Mouse (Mus musculus): Measurements from ENCODE around the gene Slc10a7.

Gene Slc10a7

GRCm38 (mm10) chr8:78549971-78550751, 41.0 kb downstream of the Slc10a7 start:
- DNase-seq (ENCODE audit: low spot score in 2 of 2): no peak

GRCm38 (mm10) chr8:78550752-78551134, 41.6 kb downstream of the Slc10a7 start:
- no peak for DNase-seq (ENCODE audit: low spot score in 2 of 2)

DNA sequence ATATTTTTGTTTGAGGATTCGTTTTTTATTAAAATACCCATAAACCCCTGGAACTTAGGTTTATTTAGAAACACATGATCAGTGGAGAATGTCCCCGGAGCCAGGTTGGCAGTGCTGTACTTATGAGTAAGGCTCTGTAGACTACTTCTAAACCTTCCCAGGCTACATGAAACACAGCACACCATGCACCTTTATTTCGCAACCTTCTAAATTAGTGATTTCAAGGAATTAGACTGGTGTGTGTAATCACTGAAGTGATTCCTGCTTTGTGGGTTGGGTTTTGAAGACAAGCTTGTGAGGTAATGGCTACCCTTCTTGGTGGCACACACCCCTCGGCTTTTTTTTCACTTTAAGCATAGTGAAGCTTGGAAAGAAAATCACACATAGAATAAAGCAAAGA, 46.7 kb downstream of the Slc10a7 start:
- DNase-seq (ENCODE audit: low spot score in 2 of 2): no peak

GRCm38 (mm10) chr8:78556773-78557434, 47.8 kb downstream of the Slc10a7 start:
- no peak for DNase-seq (ENCODE audit: low spot score in 2 of 2)

DNA sequence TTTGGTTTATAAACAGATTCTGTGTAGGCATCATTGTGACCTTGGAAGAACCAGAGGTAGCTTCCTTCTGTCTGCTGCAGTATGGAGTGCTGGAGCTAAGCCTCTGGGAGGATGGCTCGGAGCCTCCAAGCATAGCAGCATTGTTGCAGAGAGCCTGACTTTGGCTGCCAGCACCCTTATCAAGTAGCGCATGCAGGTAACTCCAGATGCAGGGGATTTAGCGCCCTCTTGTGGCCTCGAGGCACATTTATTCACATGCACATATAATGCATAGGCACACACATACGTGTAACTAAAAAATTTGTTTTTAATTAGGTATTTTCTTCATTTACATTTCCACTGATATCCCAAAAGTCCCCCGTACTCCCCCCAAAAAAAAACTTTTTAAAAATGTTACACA, 52.5 kb downstream of the Slc10a7 start:
- no peak for DNase-seq (ENCODE audit: low spot score in 2 of 2)

DNA sequence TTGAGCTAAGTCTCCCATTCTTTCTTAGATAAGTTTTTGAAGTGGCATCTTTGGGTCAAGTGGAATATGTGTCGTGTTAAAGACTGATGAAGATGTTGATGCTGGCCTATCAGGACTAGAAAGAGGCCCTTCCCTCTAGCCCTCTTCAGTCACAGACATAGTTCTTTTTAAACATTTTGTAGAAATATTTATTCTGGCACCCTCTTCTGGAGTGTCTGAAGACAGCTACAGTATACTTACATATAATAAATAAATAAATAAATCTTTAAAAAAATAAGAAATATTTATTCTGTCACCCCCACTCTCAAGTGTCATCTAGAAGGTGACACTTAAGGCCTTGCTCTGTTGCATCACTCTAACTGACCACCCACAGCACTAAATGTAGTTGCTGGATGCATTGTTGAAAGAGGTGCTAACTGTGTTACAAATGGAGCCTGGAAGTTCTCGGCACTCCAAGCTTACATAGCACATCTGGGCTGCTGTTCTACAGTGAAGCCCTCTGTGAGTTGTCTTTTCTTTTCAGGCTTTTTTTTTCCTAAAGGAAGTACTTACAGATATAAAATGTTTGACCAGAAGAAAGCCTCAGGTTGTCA, 54.4 kb downstream of the Slc10a7 start:
- DNase-seq (ENCODE audit: low spot score in 2 of 2): no peak

GRCm38 (mm10) chr8:78564200-78564599, 55.1 kb downstream of the Slc10a7 start:
- no peak for DNase-seq (ENCODE audit: low spot score in 2 of 2)

GRCm38 (mm10) chr8:78568196-78568595, 59.0 kb downstream of the Slc10a7 start:
- DNase-seq (ENCODE audit: low spot score in 2 of 2): no peak

DNA sequence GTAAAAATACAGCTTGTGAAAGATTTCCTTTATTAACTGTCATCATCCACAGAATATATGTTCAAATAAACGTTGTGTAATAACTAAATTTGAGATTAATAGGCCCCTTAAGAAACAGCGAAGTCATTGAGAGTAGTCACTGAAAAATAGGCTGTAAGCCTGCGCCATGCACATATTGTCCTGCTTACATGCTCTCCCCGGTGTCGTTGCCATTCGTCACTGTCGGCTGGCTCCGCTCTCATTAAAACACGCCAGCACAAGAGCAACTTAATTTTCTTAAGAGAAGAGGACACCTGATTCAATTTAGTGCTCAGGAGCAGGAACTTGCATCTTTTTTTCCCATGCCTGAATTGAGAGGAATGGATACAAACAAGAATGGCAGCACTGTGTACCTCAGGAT, 62.4 kb downstream of the Slc10a7 start:
- no peak for DNase-seq (ENCODE audit: low spot score in 2 of 2)

DNA sequence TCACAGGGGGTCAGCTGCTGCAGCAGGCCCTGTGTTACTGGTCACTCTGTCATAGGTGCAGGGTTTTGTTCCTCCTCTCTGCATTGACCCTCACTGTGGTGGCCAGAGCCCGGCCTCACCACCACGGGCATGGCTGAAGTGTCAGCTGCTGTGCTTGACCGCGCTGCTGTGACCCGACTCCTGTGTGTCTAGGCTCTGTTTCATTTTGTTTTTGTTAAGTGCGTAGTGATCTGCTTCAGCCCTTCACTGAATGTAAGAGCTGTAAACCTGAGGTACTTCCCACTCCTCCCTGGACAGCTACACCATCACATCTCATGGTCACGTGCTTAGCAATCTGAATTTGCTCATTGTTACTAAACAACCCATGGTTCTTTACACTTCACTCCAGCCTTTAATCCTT, 65.1 kb downstream of the Slc10a7 start:
- DNase-seq (ENCODE audit: low spot score in 2 of 2): no peak

- no peak for DNase-seq (ENCODE audit: low spot score in 2 of 2)
These were observed 68.4 kb downstream of the Slc10a7 start for GRCm38 (mm10) chr8:78577569-78577968.

GRCm38 (mm10) chr8:78578036-78578435, 68.9 kb downstream of the Slc10a7 start:
- DNase-seq (ENCODE audit: low spot score in 2 of 2): no peak

GRCm38 (mm10) chr8:78584011-78584776, 75.0 kb downstream of the Slc10a7 start:
- no peak for DNase-seq (ENCODE audit: low spot score in 2 of 2)

DNA sequence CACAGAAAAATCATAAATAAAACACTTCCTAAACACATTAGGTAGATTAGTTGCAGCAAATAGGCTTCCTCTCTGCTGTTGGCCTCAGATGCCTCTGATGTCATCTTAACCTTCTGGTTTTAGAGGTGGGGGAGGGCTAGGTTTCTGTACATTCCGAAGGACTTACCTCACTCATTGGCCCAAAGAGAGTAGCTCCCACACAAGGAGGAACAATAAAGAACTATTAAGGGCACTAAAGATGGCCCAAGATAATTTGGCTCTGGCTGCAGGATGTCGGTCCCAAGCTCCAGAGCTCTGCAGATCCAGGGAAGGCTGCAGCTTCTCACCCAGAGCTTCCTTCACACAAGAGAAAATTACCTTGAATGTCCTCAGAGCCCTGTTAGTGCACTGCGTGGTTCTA, 75.7 kb downstream of the Slc10a7 start:
- no peak for DNase-seq (ENCODE audit: low spot score in 2 of 2)

DNA sequence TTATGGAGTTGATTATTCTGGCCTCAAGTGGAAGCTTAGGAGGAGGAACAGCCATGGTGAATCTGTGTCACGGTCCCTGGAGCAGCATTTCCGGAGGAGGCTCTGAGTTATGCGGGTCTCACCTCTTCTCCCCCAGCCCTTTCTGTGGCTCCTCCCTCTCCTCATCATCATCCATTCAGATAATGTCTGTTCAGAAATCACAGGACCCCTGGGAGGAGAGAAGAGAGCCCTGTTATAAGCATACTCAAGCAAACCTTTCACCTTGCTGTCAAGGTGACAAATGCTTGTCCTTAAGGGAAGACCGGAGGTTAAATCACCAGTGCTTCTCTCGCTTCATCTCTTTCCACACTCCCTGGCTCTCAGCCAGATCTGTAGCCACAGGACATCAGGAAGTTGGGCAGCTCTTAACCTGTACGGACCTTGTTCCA, 86.3 kb downstream of the Slc10a7 start:
- no peak for DNase-seq (ENCODE audit: low spot score in 2 of 2)

DNA sequence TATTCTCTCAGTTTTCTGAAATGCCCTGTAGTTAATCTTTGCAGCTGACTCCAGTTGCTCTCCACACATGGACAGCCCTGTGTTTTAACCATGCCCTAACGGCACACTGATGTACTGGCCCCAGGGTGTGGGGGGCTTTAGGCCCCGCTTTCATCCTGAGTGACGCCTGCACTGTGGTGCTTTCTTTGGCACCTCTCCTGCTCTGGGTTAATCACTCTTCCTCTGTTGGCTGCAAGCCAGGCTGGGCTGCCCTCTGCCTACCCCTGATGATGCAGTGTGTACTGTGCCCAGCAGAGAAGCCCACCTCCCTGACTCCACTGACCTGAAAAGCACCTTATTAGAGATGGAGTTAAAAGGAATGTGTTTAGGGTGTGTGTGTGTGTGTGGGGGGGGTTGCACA, 89.1 kb downstream of the Slc10a7 start:
- DNase-seq (ENCODE audit: low spot score in 2 of 2): peak in 1 of 2 experiments; percentile 9

GRCm38 (mm10) chr8:78603084-78603483, 93.9 kb downstream of the Slc10a7 start:
- no peak for DNase-seq (ENCODE audit: low spot score in 2 of 2)

DNA sequence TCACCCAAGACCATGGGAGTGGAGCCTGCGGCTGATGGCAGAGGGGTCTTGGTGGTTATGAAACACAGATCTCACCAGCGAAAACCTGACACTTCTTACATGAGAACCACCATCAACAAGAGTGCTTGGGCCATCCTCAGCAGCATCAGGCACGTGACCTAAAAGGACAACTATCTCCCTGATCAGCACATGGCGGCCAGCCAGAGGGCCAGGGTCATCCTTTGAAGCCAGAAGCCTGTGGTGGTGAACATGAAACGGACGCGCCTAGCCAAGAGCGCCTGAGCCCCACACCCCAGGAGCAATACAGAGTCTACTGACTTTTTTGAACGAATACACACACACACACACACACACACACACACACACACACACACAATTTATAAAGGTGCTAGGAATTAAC, 95.3 kb downstream of the Slc10a7 start:
- no peak for DNase-seq (ENCODE audit: low spot score in 2 of 2)

DNA sequence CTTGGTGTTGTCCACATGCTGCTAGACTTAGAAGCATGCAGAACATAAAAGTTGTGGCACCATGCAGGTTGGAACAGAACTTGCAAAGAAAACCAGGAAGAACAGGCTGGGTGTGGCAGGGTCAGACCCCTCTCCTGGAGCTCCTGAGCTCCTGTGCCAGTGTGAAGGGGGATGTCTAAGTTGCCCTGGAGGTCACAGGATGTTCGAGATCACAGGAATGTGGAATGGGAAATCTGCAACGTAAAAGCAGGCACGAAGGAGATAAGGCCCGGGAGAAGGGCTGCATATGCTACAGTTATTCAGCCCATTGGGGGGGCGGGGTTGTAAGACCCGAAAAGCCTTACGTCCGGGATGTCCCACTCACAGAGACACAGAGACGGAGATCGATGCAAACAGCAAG, 100.2 kb downstream of the Slc10a7 start:
- DNase-seq (ENCODE audit: low spot score in 2 of 2): no peak

DNA sequence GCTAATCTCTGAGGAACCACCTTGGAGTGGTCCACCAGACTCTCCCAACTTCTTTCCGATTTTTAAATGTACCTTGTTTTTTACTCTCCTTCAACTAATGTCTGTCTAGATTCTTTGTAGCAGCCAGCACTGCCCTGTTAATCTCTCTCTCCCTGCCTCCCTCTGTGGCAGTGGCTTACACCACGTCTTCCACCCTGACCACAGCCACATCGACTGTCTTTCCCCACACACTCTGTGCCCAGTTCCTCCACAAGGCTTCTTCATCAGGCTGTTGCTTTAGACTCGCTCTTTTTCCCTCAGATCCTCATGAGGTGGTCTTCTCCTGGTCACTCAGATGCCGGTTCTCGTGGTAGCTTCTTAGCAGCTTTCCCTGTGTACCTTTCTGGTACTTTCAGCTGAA, 101.9 kb downstream of the Slc10a7 start:
- no peak for DNase-seq (ENCODE audit: low spot score in 2 of 2)

DNA sequence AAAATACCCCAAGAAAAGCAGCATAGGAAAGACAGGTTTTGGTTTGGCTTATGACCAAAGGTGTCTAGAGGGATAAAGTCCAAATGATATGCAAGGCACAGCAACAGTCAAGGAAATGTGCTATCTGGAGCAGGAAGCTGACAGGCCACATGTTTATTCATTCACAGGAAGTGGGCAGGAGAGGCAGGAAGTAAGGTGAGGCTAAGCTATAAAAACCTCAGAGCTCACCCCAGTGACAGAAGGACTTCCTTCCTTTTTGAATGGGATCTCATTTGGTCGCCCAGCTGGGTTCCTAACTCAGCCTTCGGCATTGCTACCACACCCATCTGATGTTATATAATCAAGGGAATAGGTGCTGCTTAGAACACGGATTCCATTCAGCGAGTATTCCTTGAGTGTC, 113.2 kb downstream of the Slc10a7 start:
- no peak for DNase-seq (ENCODE audit: low spot score in 2 of 2)

- no peak for DNase-seq (ENCODE audit: low spot score in 2 of 2)
These were observed 114.8 kb downstream of the Slc10a7 start for GRCm38 (mm10) chr8:78623972-78624371.
